Mouse (Mus musculus) limb, embryonic 11.5 days (tissue): Measurements from ENCODE around the gene Hdac4. TPM values are rescaled to one million over a fixed set of nuclear protein-coding genes. Genes with fewer than 3 reads are reported as not detected.

ENCODE experiments used
- ATAC-seq: fragments of 200-750 bp; cut with Nextera tagmentation; 2 replicates; pipeline ENCODE4 v1.8.0; 2017; ENCODE audit warnings: low read depth; ENCODE audit not compliant: insufficient number of reproducible peaks, low FRiP score, low TSS enrichment
- DNase-seq: peaks from one replicate; pipeline ENCODE4 v3.0.0-alpha.2; 2015; ENCODE audit warnings: low spot score
- H3K27ac ChIP-seq: fragments of 300-500 bp; sonication (generic); replicated peaks from 2 replicates; pipeline ENCODE4 v1.5.1; 2014; ENCODE audit warnings: low read depth, mild to moderate bottlenecking, low read length
- H3K27me3 ChIP-seq: fragments of 300-500 bp; sonication (generic); 2 replicates; pipeline ENCODE4 v1.6.1; 2014; ENCODE audit warnings: mild to moderate bottlenecking, low read length, mixed read lengths; ENCODE audit not compliant: control insufficient read depth, insufficient read depth
- H3K36me3 ChIP-seq: fragments of 300-500 bp; sonication (generic); 2 replicates; pipeline ENCODE4 v1.6.1; 2014; ENCODE audit warnings: mild to moderate bottlenecking, low read length, moderate library complexity, mixed read lengths; ENCODE audit not compliant: control insufficient read depth, insufficient read depth
- H3K4me1 ChIP-seq: fragments of 300-500 bp; sonication (generic); 2 replicates; pipeline ENCODE4 v1.6.1; 2014; ENCODE audit warnings: low read length, mixed read lengths; ENCODE audit not compliant: control insufficient read depth, insufficient read depth
- H3K4me2 ChIP-seq: fragments of 300-500 bp; sonication (generic); 2 replicates; pipeline ENCODE4 v1.6.1; 2014; ENCODE audit warnings: low read depth, mild to moderate bottlenecking, moderate library complexity; ENCODE audit not compliant: severe bottlenecking
- H3K4me3 ChIP-seq: fragments of 300-500 bp; sonication (generic); 2 replicates; pipeline ENCODE4 v1.5.1; 2014; ENCODE audit warnings: low read depth, low read length
- H3K9ac ChIP-seq: fragments of 300-500 bp; sonication (generic); 2 replicates; pipeline ENCODE4 v1.6.1; 2014; ENCODE audit warnings: mild to moderate bottlenecking, low read length
- H3K9me3 ChIP-seq: fragments of 300-500 bp; sonication (generic); 2 replicates; pipeline ENCODE4 v1.6.1; 2016; ENCODE audit warnings: low read length; ENCODE audit not compliant: control insufficient read depth
- WGBS: fragments of 180-500 bp; shearing (Covaris S2); extraction: QIAGEN DNeasy Blood & Tissue Kit; methylation state at CpG from one replicate; pipeline ENCODE4 v1.1.7; 2014; 5-methylcytosine and 5-hydroxymethylcytosine counted together
- polyA plus RNA-seq: library from polyadenylated mRNA; unstranded; fragments of >200 nt; fragmentation: Nextera tagmentation; extraction: Ambion mirVana; gene quantifications from 2 replicates; pipeline ENCODE4 v1.2.1, GENCODE M21; 2014

The Hdac4 gene
- polyA plus RNA-seq, 1 experiment from 2014 or later = 24.2 TPM

- Histone ChIP-seq H3K27me3 (no peaks in the 10 kb centered on the region), H3K9ac (no peak overlapping the region), H3K4me1 (peaks cover 9% of the 10 kb centered on the region; the same call in 1 of the 2 replicates), H3K9me3 (no peaks in the 10 kb centered on the region), H3K36me3 (no peaks in the 10 kb centered on the region; the same call in 1 of the 2 replicates), H3K4me2 (no peak overlapping the region), H3K4me3 (no peak overlapping the region), H3K27ac (no peak overlapping the region)
- DNase-seq = no peak
- no peak for ATAC-seq
- WGBS = 47% methylated on average over 6 of the region's 6 CpGs
Observed at GRCm38 (mm10) chr1:92144868-92145534, 50.5 kb downstream of the Hdac4 start.

GRCm38 (mm10) chr1:92143331-92143895, 52.1 kb downstream of the Hdac4 start:
- Histone ChIP-seq H3K27me3 (no peaks in the 10 kb centered on the region), H3K4me2 (no peak overlapping the region), H3K9me3 (no peaks in the 10 kb centered on the region), H3K36me3 (no peaks in the 10 kb centered on the region; the same call in 1 of the 2 replicates), H3K9ac (no peak overlapping the region), H3K4me1 (peaks cover 9% of the 10 kb centered on the region; the same call in 1 of the 2 replicates), H3K4me3 (no peak overlapping the region), H3K27ac (no peak overlapping the region)
- no peak for DNase-seq
- 91% methylated on average over 6 of the region's 6 CpGs for WGBS
- no peak for ATAC-seq

- Histone ChIP-seq H3K4me3 (no peak overlapping the region), H3K36me3 (no peaks in the 10 kb centered on the region; the same call in 1 of the 2 replicates), H3K4me2 (no peak overlapping the region), H3K27ac (no peak overlapping the region), H3K4me1 (peaks cover 9% of the 10 kb centered on the region; the same call in 1 of the 2 replicates), H3K9ac (no peak overlapping the region), H3K9me3 (no peaks in the 10 kb centered on the region), H3K27me3 (no peaks in the 10 kb centered on the region)
- no peak for DNase-seq
- 65% methylated on average over 4 of the region's 4 CpGs for WGBS
- no peak for ATAC-seq
Observed at GRCm38 (mm10) chr1:92142793-92143192, 52.7 kb downstream of the Hdac4 start.

- Histone ChIP-seq H3K4me2 (no peak overlapping the region), H3K9ac (no peak overlapping the region), H3K4me3 (no peak overlapping the region), H3K27ac (no peak overlapping the region), H3K9me3 (no peaks in the 10 kb centered on the region), H3K36me3 (no peaks in the 10 kb centered on the region; the same call in 1 of the 2 replicates), H3K4me1 (0 out of 2 replicates have a peak, but pooled peaks cover 3% of the 10 kb centered on the region), H3K27me3 (no peaks in the 10 kb centered on the region)
- 93% methylated on average over 4 of the region's 4 CpGs for WGBS
- ATAC-seq (no peak), DNase-seq (no peak)
Observed at GRCm38 (mm10) chr1:92139001-92139400, 56.5 kb downstream of the Hdac4 start.

- Histone ChIP-seq H3K27me3 (no peaks in the 10 kb centered on the region), H3K4me2 (no peak overlapping the region), H3K9me3 (no peaks in the 10 kb centered on the region), H3K4me1 (no peaks in the 10 kb centered on the region), H3K4me3 (no peak overlapping the region), H3K9ac (no peak overlapping the region), H3K36me3 (no peaks in the 10 kb centered on the region; the same call in 1 of the 2 replicates), H3K27ac (no peak overlapping the region)
- ATAC-seq = no peak
- WGBS = 94% methylated on average over 2 of the region's 2 CpGs
- DNase-seq = no peak
Observed at GRCm38 (mm10) chr1:92137136-92137848, 58.2 kb downstream of the Hdac4 start.

- WGBS = 97% methylated on average over 3 of the region's 3 CpGs
Observed at GRCm38 (mm10) chr1:92136362-92136761, 59.1 kb downstream of the Hdac4 start.

GRCm38 (mm10) chr1:92132181-92132580, 63.3 kb downstream of the Hdac4 start:
- no peak overlapping the region for H3K4me2 ChIP-seq
- no peak overlapping the region for H3K9ac ChIP-seq
- peaks cover 3% of the 10 kb centered on the region; the same call in 1 of the 2 replicates for H3K36me3 ChIP-seq
- no peak overlapping the region for H3K27ac ChIP-seq
- no peak overlapping the region for H3K4me3 ChIP-seq
- peaks cover 7% of the 10 kb centered on the region; the same call in 1 of the 2 replicates for H3K4me1 ChIP-seq
- no peaks in the 10 kb centered on the region for H3K9me3 ChIP-seq
- DNase-seq (no peak), ATAC-seq (no peak)
- 23% methylated on average over 2 of the region's 2 CpGs for WGBS
- no peaks in the 10 kb centered on the region for H3K27me3 ChIP-seq

More at GRCm38 (mm10) chr1:92136362-92136761, 59.1 kb downstream of the Hdac4 start:
- H3K36me3 ChIP-seq = no peaks in the 10 kb centered on the region; the same call in 1 of the 2 replicates
- ATAC-seq (no peak), DNase-seq (no peak)
- no peak overlapping the region for H3K9ac ChIP-seq
- H3K9me3 ChIP-seq = no peaks in the 10 kb centered on the region
- no peaks in the 10 kb centered on the region for H3K27me3 ChIP-seq
- no peaks in the 10 kb centered on the region for H3K4me1 ChIP-seq
- H3K27ac ChIP-seq = no peak overlapping the region
- no peak overlapping the region for H3K4me3 ChIP-seq
- H3K4me2 ChIP-seq = no peak overlapping the region

- ATAC-seq (no peak), DNase-seq (peak; percentile 24)
- Histone ChIP-seq H3K9me3 (no peaks in the 10 kb centered on the region), H3K27ac (peak overlapping the region; percentile 30; the same call in 1 of the 2 replicates), H3K27me3 (no peaks in the 10 kb centered on the region), H3K4me2 (no peak overlapping the region), H3K4me1 (peaks cover 7% of the 10 kb centered on the region; the same call in 1 of the 2 replicates), H3K4me3 (no peak overlapping the region), H3K36me3 (peaks cover 3% of the 10 kb centered on the region; the same call in 1 of the 2 replicates), H3K9ac (no peak overlapping the region)
- WGBS = 31% methylated on average over 6 of the region's 6 CpGs
Observed at GRCm38 (mm10) chr1:92130470-92131100, 64.9 kb downstream of the Hdac4 start.
